Mouse (Mus musculus) spleen, adult 2 months (tissue): ENCODE data around the gene Agap1. TPM values are rescaled to one million over a fixed set of nuclear protein-coding genes. Genes with fewer than 3 reads are reported as not detected.

ENCODE experiments used
- DNase-seq, 2 experiments: peaks; one replicate each; pipeline versions ENCODE4 v3.0.0 to v3.0.0-alpha.2; 2012 to 2021; ENCODE audit warnings: low spot score in 2 of 2, low read depth in 1 of 2
- H3K27ac ChIP-seq: fragments of 200-500 bp; 2 replicates; pipeline ENCODE4 v1.5.1; 2012; ENCODE audit warnings: low read length, inconsistent platforms; ENCODE audit not compliant: insufficient read depth
- H3K27me3 ChIP-seq: fragments of 200-500 bp; 2 replicates; pipeline ENCODE4 v1.6.1; 2012; ENCODE audit warnings: mild to moderate bottlenecking, moderate library complexity, low read length, inconsistent platforms; ENCODE audit not compliant: control insufficient read depth, insufficient read depth
- H3K36me3 ChIP-seq: fragments of 200-500 bp; 2 replicates; pipeline ENCODE4 v1.6.1; 2012; ENCODE audit warnings: mild to moderate bottlenecking, low read length, inconsistent platforms; ENCODE audit not compliant: control insufficient read depth, insufficient read depth
- H3K4me1 ChIP-seq: fragments of 200-500 bp; 2 replicates; pipeline ENCODE4 v1.6.1; 2011; ENCODE audit warnings: inconsistent platforms; ENCODE audit not compliant: control insufficient read depth, insufficient read depth, insufficient read length
- H3K4me3 ChIP-seq: fragments of 200-500 bp; 2 replicates; pipeline ENCODE4 v1.5.1; 2011; ENCODE audit warnings: mild to moderate bottlenecking, inconsistent platforms; ENCODE audit not compliant: insufficient read depth, insufficient read length; ENCODE audit errors: extremely low read depth
- CTCF ChIP-seq: fragments of 200-500 bp; IDR thresholded peaks from 2 replicates; pipeline ENCODE4 v1.5.1; 2011; ENCODE audit warnings: mild to moderate bottlenecking, inconsistent platforms; ENCODE audit not compliant: insufficient read depth, insufficient read length, insufficient replicate concordance; ENCODE audit errors: extremely low read depth
- POLR2A ChIP-seq: fragments of 200-500 bp; IDR thresholded peaks from 2 replicates; pipeline ENCODE4 v1.6.1; 2011; ENCODE audit warnings: low read depth, low read length, inconsistent platforms
- WGBS: fragments of 180-500 bp; shearing (Covaris S2); methylation state at CpG from one replicate; pipeline ENCODE4 v1.1.7; 2018; 5-methylcytosine and 5-hydroxymethylcytosine counted together
- polyA plus RNA-seq: library from polyadenylated mRNA; depleted of rRNA; stranded (reverse); fragments of >200 nt; gene quantifications from 2 replicates; pipeline ENCODE4 v1.2.3, GENCODE M21; 2012

Gene Agap1
- polyA plus RNA-seq, 1 experiment, result 6.7 TPM

GRCm38 (mm10) chr1:89735146-89735545, 280.5 kb downstream of the Agap1 start:
- no peaks in the 10 kb centered on the region for H3K36me3 ChIP-seq
- no peaks in the 10 kb centered on the region for H3K27me3 ChIP-seq
- 94% methylated on average over 6 of the region's 6 CpGs for WGBS
- H3K4me3 ChIP-seq, result no peak overlapping the region
- no peak overlapping the region for H3K27ac ChIP-seq
- DNase-seq, result no peak
- no peaks in the 10 kb centered on the region for H3K4me1 ChIP-seq
- TF ChIP-seq CTCF (no peak), POLR2A (no peak)

- H3K4me1 ChIP-seq, result no peaks in the 10 kb centered on the region
- TF ChIP-seq POLR2A, result no peak
- no peak for TF ChIP-seq CTCF
- DNase-seq, result no peak
- 88% methylated on average over 6 of the region's 6 CpGs for WGBS
- no peak overlapping the region for H3K27ac ChIP-seq
- H3K27me3 ChIP-seq, result no peaks in the 10 kb centered on the region
- no peak overlapping the region for H3K4me3 ChIP-seq
- H3K36me3 ChIP-seq, result no peaks in the 10 kb centered on the region
Measured at GRCm38 (mm10) chr1:89736021-89736420, 281.4 kb downstream of the Agap1 start.

DNA sequence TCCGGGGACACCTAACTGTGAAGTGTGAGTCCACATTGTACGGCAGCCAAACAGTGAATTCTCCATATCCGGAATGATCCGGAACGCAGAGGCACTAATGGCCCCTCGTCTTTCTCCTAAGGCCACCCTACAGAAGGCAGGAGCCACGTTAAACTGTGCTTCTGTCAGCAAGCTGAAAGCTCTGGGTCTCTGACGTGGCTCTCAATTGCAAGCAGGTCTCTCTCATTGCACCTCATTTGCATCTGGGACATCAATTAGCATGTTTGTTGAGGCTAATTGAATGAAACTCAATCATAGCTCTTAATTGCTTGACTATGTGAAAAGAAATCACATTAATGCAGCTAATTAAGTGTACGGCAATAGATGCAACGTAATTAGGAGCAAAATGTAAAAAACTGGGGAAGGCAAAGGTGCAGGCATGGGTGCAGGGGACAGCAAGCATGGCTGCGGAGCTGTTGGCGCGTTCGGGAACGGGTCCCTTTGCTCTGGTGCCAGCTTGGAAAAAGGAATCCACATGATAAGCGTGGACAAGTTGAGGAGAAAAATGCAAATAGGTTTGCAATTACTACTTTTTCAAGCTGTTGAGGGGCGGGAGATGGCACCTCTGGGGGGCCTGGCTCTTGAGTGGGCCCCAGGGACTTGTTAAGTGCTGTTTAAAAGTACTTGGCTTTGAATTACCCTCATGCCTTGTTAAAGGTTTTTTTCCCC, 284.6 kb downstream of the Agap1 start:
- TF ChIP-seq POLR2A, result no peak
- no peak for TF ChIP-seq CTCF
- 90% methylated on average over 17 of the region's 17 CpGs for WGBS
- H3K36me3 ChIP-seq, result no peaks in the 10 kb centered on the region
- H3K27ac ChIP-seq, result no peak overlapping the region
- no peak for DNase-seq
- no peaks in the 10 kb centered on the region for H3K4me1 ChIP-seq
- H3K4me3 ChIP-seq, result no peak overlapping the region
- no peaks in the 10 kb centered on the region for H3K27me3 ChIP-seq

DNA sequence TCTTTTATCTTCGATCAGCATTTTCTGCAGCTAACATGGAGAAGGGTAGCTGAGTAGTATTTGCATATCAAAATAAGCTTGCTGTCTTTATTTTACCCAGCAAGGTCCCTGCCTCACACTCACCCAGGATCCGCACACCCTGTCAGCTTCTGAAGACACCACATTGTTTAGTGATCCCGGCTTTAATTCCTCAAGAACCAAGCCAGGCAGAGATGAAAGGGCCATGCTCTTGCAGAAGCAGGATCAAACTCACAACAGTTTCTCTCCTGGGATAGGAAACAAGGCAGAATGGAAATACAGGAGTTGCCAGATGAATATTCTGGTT, 285.1 kb downstream of the Agap1 start:
- TF ChIP-seq CTCF, result no peak
- H3K27me3 ChIP-seq, result no peaks in the 10 kb centered on the region

DNA sequence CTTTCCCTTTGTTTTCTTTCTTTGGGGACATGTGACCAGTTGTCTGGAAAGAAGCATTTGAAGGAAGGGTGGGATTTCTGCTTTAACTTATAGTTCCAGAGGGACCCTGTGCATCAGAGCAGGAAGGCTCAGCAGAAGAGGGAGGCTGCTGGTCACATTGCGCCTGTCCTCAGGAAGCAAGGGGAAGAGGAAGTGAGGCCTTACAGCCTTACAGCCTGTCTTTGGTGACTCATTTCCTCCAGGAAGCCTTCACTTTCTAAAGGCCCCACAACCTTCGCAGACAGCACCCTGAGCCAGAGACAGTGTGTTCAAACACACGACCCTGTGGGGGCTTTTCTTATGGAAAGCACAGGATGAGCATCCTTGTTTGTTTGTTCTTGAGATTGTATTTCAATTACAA, 287.8 kb downstream of the Agap1 start:
- Histone ChIP-seq H3K4me3 (no peak overlapping the region), H3K27me3 (no peaks in the 10 kb centered on the region), H3K4me1 (no peaks in the 10 kb centered on the region), H3K27ac (no peak overlapping the region), H3K36me3 (no peaks in the 10 kb centered on the region)
- TF ChIP-seq POLR2A (no peak), CTCF (no peak)
- no peak for DNase-seq
- 39% methylated on average over 3 of the region's 3 CpGs for WGBS

More for the DNA sequence above, 285.1 kb downstream of the Agap1 start:
- no peak for DNase-seq
- no peaks in the 10 kb centered on the region for H3K4me1 ChIP-seq
- H3K27ac ChIP-seq, result no peak overlapping the region
- WGBS, result 87% methylated on average over 3 of the region's 3 CpGs
- H3K36me3 ChIP-seq, result no peaks in the 10 kb centered on the region
- no peak overlapping the region for H3K4me3 ChIP-seq

DNA sequence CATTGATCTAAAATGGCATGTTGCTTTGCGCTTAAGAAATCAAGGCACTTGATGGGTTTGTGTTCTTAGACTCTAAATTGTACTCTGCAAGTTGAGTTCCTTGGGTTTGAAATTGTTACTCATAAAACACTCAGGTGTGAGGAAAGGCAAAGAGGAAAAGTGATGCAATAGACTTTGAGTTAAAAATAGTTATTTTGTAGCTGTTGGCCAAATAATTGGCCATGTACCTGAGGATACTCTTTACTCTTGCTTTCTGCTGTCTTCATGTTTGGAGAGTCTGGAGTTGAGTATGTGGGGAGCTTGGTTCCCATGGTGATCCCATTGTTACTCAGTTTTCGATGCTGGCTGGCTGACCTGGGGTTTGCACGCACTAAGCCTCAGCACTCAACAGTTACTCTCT, 291.6 kb downstream of the Agap1 start:
- Histone ChIP-seq H3K4me1 (no peaks in the 10 kb centered on the region), H3K4me3 (no peak overlapping the region), H3K36me3 (no peaks in the 10 kb centered on the region), H3K27ac (no peak overlapping the region), H3K27me3 (no peaks in the 10 kb centered on the region)
- 94% methylated on average over 3 of the region's 3 CpGs for WGBS
- DNase-seq, result no peak
- no peak for TF ChIP-seq CTCF
- no peak for TF ChIP-seq POLR2A

DNA sequence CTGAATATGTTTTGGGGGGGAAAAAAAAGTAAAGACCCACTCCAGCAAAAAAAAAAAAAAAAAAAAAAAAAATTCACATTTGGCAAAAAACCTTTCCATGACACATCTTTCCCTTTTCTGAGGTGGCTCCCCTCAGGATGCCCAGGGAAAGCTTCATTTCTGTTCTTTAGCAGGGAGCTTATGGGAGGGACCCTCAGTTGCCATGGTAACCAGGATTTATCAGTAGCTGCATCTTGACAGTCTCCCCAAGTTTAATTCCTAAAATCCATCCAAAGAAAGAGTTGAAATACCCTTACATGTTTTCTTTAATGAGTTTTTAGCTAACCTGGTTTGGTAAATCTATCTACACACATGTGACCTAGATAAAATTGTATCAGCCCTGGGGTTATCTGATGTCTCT, 295.1 kb downstream of the Agap1 start:
- Histone ChIP-seq H3K27me3 (no peaks in the 10 kb centered on the region), H3K27ac (no peak overlapping the region), H3K4me1 (no peaks in the 10 kb centered on the region), H3K4me3 (no peak overlapping the region), H3K36me3 (no peaks in the 10 kb centered on the region)
- DNase-seq, result no peak
- no peak for TF ChIP-seq CTCF
- TF ChIP-seq POLR2A, result no peak

- H3K4me1 ChIP-seq, result no peaks in the 10 kb centered on the region
- WGBS, result 58% methylated on average over 9 of the region's 9 CpGs
- TF ChIP-seq POLR2A (no peak), CTCF (no peak)
- no peaks in the 10 kb centered on the region for H3K36me3 ChIP-seq
- H3K27me3 ChIP-seq, result no peaks in the 10 kb centered on the region
- no peak overlapping the region for H3K27ac ChIP-seq
- no peak overlapping the region for H3K4me3 ChIP-seq
- no peak for DNase-seq
Measured at GRCm38 (mm10) chr1:89750495-89750894, 295.9 kb downstream of the Agap1 start.
